Mouse (Mus musculus): Measurements from ENCODE around the gene Adam19.

- TF ChIP-seq GATA1 (IDR thresholded peaks at IDR 0.05; ENCODE audit: low read length) (no peak), TAL1 (IDR thresholded peaks at IDR 0.05; ENCODE audit: low read length) (no peak)
Measured at GRCm38 (mm10) chr11:46036374-46036773, 19.4 kb upstream of the Adam19 start.
